Mouse (Mus musculus): ENCODE measurements around the gene Ubr2.

Gene Ubr2

DNA sequence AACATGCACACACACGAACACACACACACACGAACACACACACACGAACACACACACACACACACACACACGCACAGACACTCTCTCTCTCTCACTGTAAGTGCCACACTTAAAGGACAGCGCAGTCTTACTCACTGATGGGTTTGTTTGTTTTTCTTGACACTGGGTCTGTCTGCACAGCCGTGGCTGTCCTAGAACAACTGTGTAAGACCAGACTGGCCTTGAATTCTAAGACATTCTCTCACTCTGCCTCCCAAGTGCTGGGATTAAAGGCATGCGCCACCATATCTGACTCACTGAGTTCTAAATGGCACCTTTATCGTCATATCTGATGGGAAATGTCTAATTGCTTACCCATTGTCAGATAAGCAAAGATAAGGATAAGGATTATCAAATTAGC lies 7.1 kb downstream of the Ubr2 start:
- no peak for DNase-seq (ENCODE audit: low spot score in 2 of 2)

- DNase-seq (ENCODE audit: low spot score in 2 of 2): no peak
These were observed 8.0 kb downstream of the Ubr2 start for GRCm38 (mm10) chr17:47002401-47002800.

DNA sequence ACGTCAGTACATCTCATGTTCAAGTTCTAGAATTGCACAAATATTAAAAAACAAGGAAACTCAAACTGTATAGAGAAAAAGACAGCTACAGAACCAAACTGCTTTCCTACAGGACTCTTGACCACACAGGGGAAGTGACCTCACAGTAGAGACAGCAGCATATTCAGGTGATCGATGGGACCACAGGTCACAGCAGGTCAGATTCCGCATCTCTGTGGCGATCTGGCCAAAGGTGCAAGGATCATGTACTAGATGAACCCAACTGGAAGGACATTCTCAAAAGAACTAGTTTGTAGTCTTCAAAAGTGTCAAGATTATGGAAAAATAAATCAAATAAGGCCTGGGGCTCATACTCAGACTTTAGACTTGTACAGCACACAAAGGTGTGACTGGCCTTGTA lies 11.5 kb downstream of the Ubr2 start:
- no peak for DNase-seq (ENCODE audit: low spot score in 2 of 2)

DNA sequence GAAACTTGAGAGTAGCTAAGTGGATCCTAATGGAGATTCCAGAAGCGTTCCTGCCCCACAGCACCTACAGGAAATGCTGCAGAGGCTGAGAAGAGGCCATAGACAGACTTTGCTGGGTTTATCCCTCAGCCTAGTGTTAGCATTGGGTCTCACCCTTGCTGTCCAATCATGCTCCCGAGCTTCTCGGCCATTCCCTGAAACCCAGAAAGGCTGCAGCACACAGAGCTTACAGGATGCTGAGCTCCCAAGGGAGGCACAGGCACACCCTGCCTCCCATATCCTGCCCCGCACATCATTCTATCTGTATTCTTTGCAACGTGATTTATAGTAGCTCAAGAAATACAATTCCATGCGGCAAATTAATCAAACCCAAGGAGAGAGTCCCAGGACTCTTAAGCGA lies 13.9 kb downstream of the Ubr2 start:
- no peak for DNase-seq (ENCODE audit: low spot score in 2 of 2)

DNA sequence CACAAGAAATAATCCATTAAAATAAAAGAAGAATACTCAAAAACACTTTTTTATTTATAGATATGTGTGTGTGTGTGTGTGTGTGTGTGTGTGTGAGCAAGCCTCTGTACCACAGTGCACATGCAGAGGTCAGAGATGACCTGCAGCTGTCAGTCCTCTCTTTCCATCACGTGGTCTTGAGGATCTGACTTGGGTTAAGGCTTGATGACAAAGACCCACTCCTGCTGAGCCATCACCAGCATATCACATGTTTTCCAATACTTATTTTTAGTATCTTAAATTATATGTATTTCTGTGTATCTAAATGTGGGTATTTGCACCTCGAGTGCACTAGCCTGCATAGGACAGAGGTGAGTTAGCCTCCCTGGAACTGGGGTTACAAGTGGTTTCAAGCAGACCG lies 14.7 kb downstream of the Ubr2 start:
- no peak for DNase-seq (ENCODE audit: low spot score in 2 of 2)

DNA sequence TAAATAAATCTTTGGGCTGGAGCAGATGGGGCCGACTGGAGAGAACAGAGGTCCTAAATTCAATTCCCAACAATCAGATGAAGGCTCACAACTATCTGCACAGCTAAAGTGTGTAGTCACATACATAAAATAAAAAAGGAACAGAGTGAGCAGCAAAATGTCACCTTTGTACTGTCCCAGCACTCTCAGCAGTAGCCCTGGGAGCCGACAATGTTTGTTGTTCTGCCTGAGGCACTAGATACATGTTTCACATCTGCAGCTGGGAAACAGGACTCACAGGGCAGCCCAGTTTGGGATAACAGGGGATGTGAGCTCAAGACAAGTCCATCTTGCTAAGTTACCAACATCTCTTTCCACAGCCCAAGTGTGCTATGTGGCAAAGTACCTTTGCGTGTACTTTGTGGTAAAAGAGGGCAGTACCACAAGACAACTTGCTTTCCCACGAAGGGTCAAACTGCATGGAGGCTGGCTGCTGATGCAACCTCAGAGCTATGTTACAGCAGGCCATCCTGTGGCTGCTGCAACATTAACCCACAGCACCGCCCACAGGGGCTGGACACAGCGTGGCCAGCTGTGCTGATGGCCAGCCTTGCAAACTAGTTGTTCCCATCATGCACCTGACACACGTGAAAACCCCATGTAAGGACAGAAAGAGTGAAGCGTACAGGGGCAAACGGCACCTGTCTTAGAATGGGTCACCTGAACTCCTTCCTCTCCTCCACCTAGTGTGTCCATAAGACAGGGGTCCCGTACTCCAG lies 15.5 kb downstream of the Ubr2 start:
- peak; percentile 30 to 64 for DNase-seq (ENCODE audit: low spot score in 2 of 2)

DNA sequence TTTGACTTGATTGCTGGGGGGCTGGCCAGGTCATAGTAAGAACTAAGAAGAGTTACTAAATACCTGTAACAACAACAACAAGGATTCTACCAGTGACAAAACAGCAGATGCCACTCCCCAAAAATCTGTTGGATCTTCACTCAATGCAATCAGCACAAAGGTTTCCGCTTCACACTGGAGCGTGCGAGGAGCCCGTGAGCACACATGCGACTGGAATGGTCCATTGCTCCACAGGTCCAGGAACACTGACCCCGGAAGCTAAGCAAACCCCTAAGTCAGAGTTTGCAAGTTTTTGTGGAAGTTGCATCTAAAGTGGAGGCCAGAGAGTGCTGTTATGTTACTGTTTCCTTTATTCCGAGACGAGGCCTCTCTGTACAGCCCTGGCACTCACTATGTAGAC lies 16.7 kb downstream of the Ubr2 start:
- peak in 1 of 2 experiments; percentile 35 for DNase-seq (ENCODE audit: low spot score in 2 of 2)

DNA sequence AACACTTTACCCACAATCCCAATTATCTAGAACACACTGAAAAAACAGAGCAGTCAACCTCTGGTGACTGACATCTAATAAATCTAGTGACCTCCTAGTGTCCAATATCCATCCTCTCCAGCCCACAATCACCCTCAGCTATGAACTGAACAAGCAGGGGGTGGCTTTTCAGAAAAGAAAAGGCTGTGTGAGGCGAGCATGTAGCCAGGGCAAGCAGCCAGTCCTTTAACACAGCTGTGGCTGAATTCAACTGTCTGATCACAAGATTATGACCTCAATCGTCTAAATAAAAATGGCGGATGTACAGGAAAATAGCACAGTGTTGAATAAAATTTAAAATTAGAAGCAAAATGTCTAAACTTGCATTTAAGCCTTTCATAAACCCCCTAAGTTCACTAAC lies 22.7 kb downstream of the Ubr2 start:
- no peak for DNase-seq (ENCODE audit: low spot score in 2 of 2)

GRCm38 (mm10) chr17:46980050-46980449 lies 30.3 kb downstream of the Ubr2 start:
- DNase-seq (ENCODE audit: low spot score in 2 of 2): no peak

DNA sequence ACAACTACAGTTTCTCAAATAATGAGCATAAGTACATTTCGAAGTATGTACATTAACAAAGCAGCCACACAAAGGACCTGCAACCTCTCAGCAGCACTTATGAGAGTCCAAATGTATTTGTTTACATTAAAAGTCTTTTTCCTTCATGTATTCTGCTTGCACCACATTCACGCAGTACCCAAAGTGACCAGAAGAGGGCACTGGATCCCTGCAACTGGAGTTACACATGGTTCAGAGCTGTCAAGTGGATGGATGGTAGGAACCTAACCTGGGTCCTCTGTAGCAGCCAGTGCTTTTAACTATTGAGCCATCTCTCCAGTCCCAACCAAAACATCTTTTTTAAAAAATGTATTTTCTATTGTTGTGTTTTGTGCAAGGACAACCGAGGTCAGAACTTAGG lies 35.2 kb downstream of the Ubr2 start:
- DNase-seq (ENCODE audit: low spot score in 2 of 2): peak; percentile 65 to 90

- no peak for DNase-seq (ENCODE audit: low spot score in 2 of 2)
These were observed 37.8 kb downstream of the Ubr2 start for GRCm38 (mm10) chr17:46972603-46973002.

DNA sequence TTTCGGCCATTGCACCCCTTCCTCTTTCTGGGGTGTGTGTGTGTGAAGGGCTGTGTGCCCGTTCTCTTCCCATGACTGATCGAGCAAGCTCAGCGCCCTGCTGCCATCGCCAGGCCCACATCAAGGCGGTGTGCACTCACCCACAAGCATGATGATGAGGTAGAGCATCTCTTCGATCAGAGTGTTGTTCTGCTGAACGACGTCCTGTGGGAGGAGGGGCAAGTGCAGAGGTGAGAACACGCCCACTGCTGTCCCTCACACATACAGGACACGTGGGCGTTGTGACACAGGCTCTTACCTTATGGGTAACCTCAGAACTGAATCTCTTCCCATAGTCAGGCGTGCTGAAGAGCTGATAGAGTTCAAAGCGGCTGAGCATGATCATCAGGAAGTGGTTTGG lies 43.5 kb downstream of the Ubr2 start:
- no peak for DNase-seq (ENCODE audit: low spot score in 2 of 2)

DNA sequence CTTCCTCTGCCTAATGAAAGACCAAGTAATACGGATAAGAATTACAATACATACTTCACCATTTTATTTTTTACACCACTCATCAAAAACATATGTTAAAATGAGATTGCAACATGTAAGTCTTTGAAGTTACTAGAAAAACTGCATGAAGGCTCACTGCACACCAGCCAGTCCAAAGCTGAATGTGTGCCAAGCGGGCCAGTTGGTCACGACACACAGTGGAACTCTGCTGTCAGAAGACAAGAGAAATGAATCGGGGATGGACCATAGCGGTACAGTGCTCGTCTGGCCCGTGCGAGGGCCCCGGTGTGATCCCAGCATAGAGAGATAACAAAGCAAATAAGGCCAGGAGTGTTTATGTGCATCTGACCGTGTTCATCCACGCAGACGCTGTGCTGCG lies 47.2 kb downstream of the Ubr2 start:
- no peak for DNase-seq (ENCODE audit: low spot score in 2 of 2)

GRCm38 (mm10) chr17:46962153-46962552 lies 48.2 kb downstream of the Ubr2 start:
- no peak for DNase-seq (ENCODE audit: low spot score in 2 of 2)

DNA sequence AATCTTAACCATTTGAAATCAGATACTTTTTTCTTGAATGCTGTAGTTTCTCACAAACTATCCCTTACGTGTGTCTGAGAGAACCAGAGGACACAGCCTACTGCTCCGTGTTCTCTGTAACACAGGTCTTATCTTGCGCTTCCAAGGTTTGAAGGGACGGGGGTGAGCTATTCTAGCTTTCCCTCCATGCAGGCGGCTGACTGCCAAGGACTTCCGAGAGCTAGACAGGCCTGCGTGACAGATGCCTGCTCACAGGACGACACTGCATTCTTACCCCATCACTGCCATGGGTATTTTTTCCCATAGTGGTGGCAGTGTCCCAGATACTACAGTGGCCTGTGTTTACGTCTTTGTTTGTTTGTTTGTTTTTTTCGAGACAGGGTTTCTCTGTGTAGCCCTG lies 50.1 kb downstream of the Ubr2 start:
- DNase-seq (ENCODE audit: low spot score in 2 of 2): no peak

- DNase-seq (ENCODE audit: low spot score in 2 of 2): no peak
These were observed 52.3 kb downstream of the Ubr2 start for GRCm38 (mm10) chr17:46958045-46958444.

DNA sequence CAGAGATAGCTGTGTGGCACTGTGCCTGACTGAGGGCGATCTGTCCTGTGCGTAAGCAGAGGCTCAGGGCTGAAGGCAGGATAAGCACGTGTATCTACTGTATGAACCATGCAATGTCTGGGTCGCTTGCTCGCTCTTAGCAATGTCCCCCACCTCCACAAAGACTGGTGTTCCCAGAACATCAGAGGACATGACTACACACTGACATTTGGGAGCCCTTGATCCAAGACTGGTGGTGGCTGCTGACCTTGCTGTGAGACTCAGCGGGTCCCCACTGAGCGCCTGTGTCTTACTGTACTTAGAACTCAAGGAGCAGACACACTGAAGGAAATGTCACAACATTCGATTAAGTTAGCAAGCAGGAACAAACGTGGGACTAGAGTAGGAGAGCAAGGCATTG lies 64.1 kb downstream of the Ubr2 start:
- DNase-seq (ENCODE audit: low spot score in 2 of 2): no peak

DNA sequence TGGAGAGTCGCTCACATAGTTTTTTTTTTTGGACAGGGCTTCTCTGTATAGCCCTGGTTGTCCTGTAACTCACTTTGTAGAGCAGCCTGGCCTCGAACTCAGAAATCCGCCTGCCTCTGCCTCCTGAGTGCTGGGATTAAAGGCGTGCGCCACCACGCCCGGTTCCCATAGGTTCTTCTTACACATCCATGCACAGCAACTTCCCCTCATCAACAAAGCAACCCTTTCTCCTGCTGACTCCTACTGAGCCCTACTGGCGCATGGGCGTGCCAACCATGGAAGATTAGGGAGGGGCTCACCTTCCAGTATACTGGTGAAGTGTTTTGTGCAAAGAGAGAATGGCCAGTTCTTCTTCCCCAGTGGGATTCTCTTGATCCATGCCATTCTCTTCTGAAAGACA lies 67.9 kb downstream of the Ubr2 start:
- DNase-seq (ENCODE audit: low spot score in 2 of 2): no peak

- no peak for DNase-seq (ENCODE audit: low spot score in 2 of 2)
These were observed 69.9 kb downstream of the Ubr2 start for GRCm38 (mm10) chr17:46940461-46940860.

DNA sequence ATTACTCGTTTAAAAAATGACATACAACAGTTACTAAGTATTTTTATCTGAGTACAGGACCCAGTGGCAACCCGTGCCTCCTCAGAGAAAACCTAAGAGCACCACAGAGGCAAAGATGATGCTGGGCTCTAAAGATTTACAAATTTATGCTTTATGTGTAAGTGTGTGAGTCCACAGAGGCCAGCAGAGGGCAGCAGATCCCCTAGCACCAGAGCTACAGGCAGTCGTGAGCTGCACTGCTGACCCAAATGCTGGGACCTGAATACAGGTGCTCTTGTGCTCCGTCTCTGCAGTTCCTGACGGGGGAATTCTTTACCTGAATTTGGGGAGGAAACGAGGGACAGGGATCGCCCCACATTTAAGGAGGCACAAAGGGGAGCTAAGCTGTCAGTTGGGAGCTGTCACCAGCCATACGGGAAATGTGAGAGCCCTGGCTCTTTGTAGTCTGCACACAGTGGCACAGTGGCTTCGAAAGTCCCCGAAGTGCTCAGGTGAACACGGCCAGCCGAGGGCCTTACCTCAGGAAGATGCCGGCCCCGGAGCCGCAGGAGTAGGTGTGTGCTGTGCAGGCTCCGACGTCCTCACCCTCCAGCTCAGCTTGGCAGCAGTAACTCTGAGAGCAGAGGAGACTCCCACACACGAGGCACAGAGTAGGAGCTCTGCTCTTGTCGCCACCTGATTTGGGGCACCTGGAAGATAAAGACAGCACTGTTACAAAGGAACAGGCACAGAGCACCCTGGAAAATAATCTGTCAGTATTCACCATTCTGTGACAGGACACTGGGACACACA lies 76.6 kb downstream of the Ubr2 start:
- DNase-seq (ENCODE audit: low spot score in 2 of 2): peak; percentile 46 to 81

DNA sequence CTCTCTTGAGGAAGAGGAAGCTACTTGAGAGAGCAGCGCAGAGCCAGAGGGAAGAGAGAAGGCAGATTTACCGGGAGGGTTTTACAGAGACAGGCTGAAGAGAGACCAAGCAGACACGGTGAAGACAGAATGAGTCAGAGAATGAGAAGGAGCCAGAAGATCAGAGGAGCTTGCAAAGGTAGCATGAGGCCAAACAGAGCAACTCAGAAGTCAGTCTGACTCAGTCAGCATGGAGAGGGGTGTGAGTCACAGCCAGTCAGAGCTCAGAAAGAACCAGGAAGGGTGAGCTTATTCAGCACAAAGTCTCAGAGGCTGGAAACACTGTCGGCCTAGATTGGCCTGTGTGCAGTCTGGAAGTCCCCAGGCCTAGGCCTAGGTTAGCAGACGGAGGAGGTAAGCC lies 77.4 kb downstream of the Ubr2 start:
- no peak for DNase-seq (ENCODE audit: low spot score in 2 of 2)

GRCm38 (mm10) chr17:46929897-46930296 lies 80.5 kb downstream of the Ubr2 start:
- DNase-seq (ENCODE audit: low spot score in 2 of 2): no peak

- DNase-seq (ENCODE audit: low spot score in 2 of 2): no peak
These were observed 81.1 kb downstream of the Ubr2 start for GRCm38 (mm10) chr17:46929277-46929676.
